Mouse (Mus musculus): ENCODE data around the gene Peli3. TPM values are rescaled to one million over a fixed set of nuclear protein-coding genes. Genes with fewer than 3 reads are reported as not detected.
A peak's percentile ranks its signal among the peaks of the same experiment; 100 is the strongest.

Gene Peli3
- polyA plus RNA-seq, 3 experiments from 2014 or later = 0.39 TPM; not detected in 2

- no peak for ATAC-seq
Observed at GRCm38 (mm10) chr19:4909376-4909775, 33.6 kb downstream of the Peli3 start.

DNA sequence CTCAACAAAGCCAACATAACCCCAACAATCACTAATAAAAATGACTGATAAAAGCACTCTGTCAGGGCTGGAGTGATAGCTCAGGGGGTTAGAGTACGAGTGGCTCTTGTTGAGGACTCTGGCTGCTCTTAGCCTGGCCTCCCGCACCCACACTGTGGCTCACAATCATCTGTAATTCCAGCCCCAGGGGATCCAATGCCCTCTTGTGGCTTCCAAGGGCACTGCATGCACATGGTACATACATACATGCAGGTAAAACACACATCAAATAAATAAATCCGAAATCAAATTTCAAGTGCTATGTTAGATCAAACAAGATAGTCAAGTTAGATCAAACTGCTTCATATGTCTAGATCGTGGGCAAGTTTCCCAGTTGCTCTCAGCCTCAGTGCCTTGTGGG, 34.8 kb downstream of the Peli3 start:
- no peak for ATAC-seq

GRCm38 (mm10) chr19:4905979-4906794, 36.7 kb downstream of the Peli3 start, which contains the start of gene Bbs1:
TSS of gene Bbs1 (minus strand) at chr19:4906628.
- peak; percentile 96 for ATAC-seq

GRCm38 (mm10) chr19:4899888-4900287, 43.0 kb downstream of the Peli3 start:
- no peak for ATAC-seq

DNA sequence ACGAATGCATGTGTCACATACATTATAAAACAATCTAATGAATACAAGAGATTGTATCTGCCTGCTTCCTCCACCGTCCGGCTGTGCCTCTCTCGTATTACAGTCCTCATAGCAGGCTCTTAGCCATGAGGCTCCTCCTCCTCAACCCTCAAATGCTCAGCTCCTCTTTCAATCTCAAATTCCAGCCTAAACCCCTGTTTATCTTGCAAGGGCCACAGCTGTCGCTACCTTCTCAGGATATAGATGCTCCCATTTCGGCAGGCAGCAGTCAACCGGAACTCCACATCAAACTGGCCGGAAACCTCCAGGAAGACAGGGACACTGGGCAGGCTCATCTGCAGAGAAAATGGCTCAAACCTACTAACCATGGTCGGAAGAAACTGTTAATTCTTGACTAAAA, 44.0 kb downstream of the Peli3 start:
- ATAC-seq = no peak

DNA sequence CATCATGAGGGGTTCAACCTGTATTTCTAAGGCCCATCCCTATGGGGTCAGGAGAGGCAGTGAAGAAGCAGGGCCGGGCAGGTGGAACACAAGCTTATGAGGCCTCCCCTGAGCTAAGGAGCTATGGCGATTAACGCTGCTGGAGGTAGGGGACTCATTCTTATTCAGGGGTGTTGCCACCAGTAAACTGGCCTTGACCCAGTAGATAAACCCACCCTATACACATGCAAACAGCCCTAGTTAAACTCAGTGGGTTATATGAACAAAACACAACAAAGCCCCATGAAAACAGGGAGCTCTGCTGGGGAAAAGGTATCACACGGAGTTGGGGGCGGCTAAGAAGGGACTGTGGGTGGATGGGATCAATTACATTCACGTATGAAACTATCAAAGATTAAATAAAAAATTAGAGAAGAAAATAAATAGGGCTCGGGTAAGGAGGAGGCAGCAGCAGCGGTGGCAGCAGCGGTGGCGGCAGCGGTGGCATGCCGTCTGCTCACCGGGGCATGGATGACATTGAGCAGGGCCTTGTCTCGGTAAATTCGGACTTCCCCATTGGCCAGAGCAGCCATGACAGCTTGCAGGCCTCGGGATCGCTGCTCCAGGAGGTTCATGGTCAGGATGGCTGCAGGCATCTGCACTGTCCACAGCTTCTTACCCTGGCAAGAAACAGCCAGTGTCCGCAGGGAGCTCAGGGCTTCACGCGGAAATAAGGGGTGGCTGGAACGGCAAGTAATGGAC, 46.0 kb downstream of the Peli3 start:
- ATAC-seq = no peak

DNA sequence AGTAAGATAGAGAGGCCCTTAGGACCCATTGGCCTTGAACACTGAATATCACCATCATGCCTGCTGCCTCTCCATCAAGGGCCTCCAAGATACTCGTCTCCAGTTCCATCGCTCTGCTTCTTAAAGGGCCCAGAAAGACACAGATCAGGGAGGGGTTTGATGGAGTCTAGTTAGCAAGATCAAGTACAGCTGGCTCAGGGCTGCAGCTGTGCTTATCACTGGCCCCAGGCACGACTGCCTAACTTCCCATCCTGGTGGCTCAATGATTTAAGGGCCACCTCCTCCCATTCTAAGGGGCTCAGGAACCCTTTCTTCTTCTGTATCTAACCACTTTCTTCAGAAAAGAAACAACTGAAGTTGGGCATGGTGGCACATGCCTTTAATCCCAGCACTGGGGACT, 51.1 kb downstream of the Peli3 start:
- no peak for ATAC-seq

DNA sequence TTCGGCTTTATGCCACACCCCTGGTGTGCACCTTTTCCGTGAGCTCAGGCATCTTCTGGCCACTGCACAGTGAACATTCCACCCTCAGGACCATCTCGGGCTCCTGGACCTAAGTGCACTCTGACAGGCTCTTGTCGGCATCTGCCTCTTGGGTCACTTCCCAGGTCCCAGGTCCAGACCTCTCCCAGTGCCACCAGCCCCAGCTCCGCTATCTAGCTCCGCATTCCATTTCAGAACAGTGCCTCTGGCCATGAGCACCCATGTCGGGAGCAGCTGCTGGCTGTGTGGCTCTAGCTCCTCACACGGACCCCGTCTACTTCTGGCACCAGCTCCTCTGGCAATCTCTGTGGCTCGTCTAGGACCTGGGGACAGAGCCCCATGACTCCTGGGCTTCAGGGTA, 53.1 kb downstream of the Peli3 start:
- no peak for ATAC-seq

DNA sequence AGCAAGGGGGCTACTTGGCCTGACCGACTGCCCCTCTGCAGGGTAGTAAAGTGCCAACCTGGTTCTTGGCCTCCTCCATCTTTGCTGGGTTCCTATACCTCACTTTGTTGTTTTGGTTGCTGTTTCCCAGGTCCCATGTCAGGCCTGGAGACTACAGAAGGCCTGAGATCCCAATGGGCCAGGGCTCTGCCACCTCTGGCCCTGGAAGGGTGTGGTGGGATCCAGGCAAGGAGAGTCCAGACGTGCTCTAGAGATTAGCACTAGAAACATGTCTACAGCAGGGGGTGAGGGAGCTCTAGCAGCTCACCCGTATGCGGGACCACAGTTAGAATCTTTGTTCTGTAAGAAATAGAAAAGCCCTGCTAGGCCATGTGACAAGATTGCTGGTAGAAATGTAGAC, 59.0 kb downstream of the Peli3 start:
- ATAC-seq = no peak

Other genes starting within 250 kb of the Peli3 start
- gene Gm960, start 244.5 kb downstream of the Peli3 start, polyA plus RNA-seq (2017; shearing (Covaris generic)) = not detected
- gene Sptbn2, start 232.0 kb downstream of the Peli3 start, polyA plus RNA-seq (2017; shearing (Covaris generic)) = under 1 TPM in 2 of 3 experiments, not detected in 1; 0.17 to 0.20 TPM
- 100 to 1,000 TPM in 1 of 3 experiments, 10 to 100 TPM in 2; 59.9 to 134 (median 96.8) TPM for gene Rbm4b, start 186.6 kb downstream of the Peli3 start, polyA plus RNA-seq (2017; shearing (Covaris generic))
- gene Rbm4, start 149.2 kb downstream of the Peli3 start, polyA plus RNA-seq (2017; shearing (Covaris generic)) = 10 to 100 TPM; 30.3 to 45.0 (median 35.3) TPM
- gene Gm21992, start 131.5 kb downstream of the Peli3 start, polyA plus RNA-seq (2017; shearing (Covaris generic)) = 10 to 100 TPM; 32.0 to 43.4 (median 35.6) TPM
- 10 to 100 TPM; 18.8 to 43.7 (median 19.1) TPM for gene Rbm14, start 131.5 kb downstream of the Peli3 start, polyA plus RNA-seq (2017; shearing (Covaris generic))
- 10 to 100 TPM; 47.2 to 94.6 (median 80.5) TPM for gene Ccs, start 103.8 kb downstream of the Peli3 start, polyA plus RNA-seq (2017; shearing (Covaris generic))
- gene Ccdc87, start 103.8 kb downstream of the Peli3 start, polyA plus RNA-seq (2017; shearing (Covaris generic)) = not detected
- 1 to 10 TPM in 2 of 3 experiments, not detected in 1; 2.2 to 5.0 TPM for gene Ctsf, start 88.0 kb downstream of the Peli3 start, polyA plus RNA-seq (2017; shearing (Covaris generic))
- gene Actn3, start 65.2 kb downstream of the Peli3 start, polyA plus RNA-seq (2017; shearing (Covaris generic)) = under 1 TPM in 1 of 3 experiments, not detected in 2; 0.36 TPM
- gene Zdhhc24, start 64.5 kb downstream of the Peli3 start, polyA plus RNA-seq (2017; shearing (Covaris generic)) = 1 to 10 TPM; 5.1 to 6.7 (median 6.7) TPM
- gene Bbs1, start 36.5 kb downstream of the Peli3 start, polyA plus RNA-seq (2017; shearing (Covaris generic)) = 1 to 10 TPM in 1 of 3 experiments, under 1 TPM in 1, not detected in 1; 0.41 to 1.0 TPM
- 10 to 100 TPM; 45.9 to 56.8 (median 47.7) TPM for gene Dpp3, start 14.8 kb downstream of the Peli3 start, polyA plus RNA-seq (2017; shearing (Covaris generic))
- gene Mrpl11, start 19.0 kb upstream of the Peli3 start, polyA plus RNA-seq (2017; shearing (Covaris generic)) = 10 to 100 TPM; 76.1 to 89.6 (median 87.7) TPM
- gene Npas4, start 47.2 kb upstream of the Peli3 start, polyA plus RNA-seq (2017; shearing (Covaris generic)) = 1 to 10 TPM in 2 of 3 experiments, under 1 TPM in 1; 0.60 to 1.9 (median 1.4) TPM
- gene Slc29a2, start 80.7 kb upstream of the Peli3 start, polyA plus RNA-seq (2017; shearing (Covaris generic)) = 1 to 10 TPM in 2 of 3 experiments, under 1 TPM in 1; 0.20 to 2.4 (median 1.7) TPM
- 10 to 100 TPM; 10.3 to 12.5 (median 10.4) TPM for gene B4gat1, start 95.7 kb upstream of the Peli3 start, polyA plus RNA-seq (2017; shearing (Covaris generic))
- gene AC124502.3, start 95.8 kb upstream of the Peli3 start, polyA plus RNA-seq (2017; shearing (Covaris generic)) = under 1 TPM; 0.41 to 0.81 (median 0.44) TPM
- 100 to 1,000 TPM in 2 of 3 experiments, 10 to 100 TPM in 1; 98.2 to 118 (median 109) TPM for gene Brms1, start 98.2 kb upstream of the Peli3 start, polyA plus RNA-seq (2017; shearing (Covaris generic))
- gene Rin1, start 107.4 kb upstream of the Peli3 start, polyA plus RNA-seq (2017; shearing (Covaris generic)) = under 1 TPM in 1 of 3 experiments, not detected in 2; 0.19 TPM
- gene Cd248, start 125.0 kb upstream of the Peli3 start, polyA plus RNA-seq (2017; shearing (Covaris generic)) = not detected
- gene Tmem151a, start 142.4 kb upstream of the Peli3 start, polyA plus RNA-seq (2017; shearing (Covaris generic)) = not detected
- gene Yif1a, start 145.4 kb upstream of the Peli3 start, polyA plus RNA-seq (2017; shearing (Covaris generic)) = 10 to 100 TPM; 45.7 to 65.4 (median 46.2) TPM
- gene Cnih2, start 155.4 kb upstream of the Peli3 start, polyA plus RNA-seq (2017; shearing (Covaris generic)) = under 1 TPM in 2 of 3 experiments, not detected in 1; 0.50 to 0.59 TPM
- 100 to 1,000 TPM in 2 of 3 experiments, 10 to 100 TPM in 1; 83.1 to 152 (median 102) TPM for gene Rab1b, start 163.9 kb upstream of the Peli3 start, polyA plus RNA-seq (2017; shearing (Covaris generic))
- gene Klc2, start 175.4 kb upstream of the Peli3 start, polyA plus RNA-seq (2017; shearing (Covaris generic)) = 1 to 10 TPM; 4.4 to 5.0 (median 4.7) TPM